Mouse (Mus musculus) adipocyte (in vitro differentiated cells): ENCODE measurements around the gene Slc38a1.
"Not testable (repeated sequence)": the region's sequence is repeated elsewhere in the genome, so short reads cannot be mapped to it uniquely, and the experiment has no call there.

Experiments used
- DNase-seq: peaks from one replicate; pipeline ENCODE4 v3.0.0-alpha.2; 2016; ENCODE audit warnings: low spot score

The Slc38a1 gene

DNA sequence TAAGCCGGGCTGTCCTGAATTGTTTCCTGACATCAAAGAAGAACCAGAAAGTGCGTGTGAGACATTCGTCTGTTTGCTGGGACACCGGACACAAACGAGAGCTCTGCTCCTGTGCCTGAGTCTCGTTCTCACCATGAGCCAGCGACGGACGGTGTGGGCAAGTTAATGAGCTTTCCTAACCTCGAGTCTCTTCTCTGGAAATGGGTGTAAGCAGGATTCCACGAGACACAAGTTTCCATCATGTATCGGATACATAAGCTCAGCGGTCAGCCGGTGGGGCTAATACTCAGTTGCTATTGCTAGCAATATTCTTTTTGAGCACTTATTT lies 15.5 kb upstream of the Slc38a1 start:
- DNase-seq: no peak

DNA sequence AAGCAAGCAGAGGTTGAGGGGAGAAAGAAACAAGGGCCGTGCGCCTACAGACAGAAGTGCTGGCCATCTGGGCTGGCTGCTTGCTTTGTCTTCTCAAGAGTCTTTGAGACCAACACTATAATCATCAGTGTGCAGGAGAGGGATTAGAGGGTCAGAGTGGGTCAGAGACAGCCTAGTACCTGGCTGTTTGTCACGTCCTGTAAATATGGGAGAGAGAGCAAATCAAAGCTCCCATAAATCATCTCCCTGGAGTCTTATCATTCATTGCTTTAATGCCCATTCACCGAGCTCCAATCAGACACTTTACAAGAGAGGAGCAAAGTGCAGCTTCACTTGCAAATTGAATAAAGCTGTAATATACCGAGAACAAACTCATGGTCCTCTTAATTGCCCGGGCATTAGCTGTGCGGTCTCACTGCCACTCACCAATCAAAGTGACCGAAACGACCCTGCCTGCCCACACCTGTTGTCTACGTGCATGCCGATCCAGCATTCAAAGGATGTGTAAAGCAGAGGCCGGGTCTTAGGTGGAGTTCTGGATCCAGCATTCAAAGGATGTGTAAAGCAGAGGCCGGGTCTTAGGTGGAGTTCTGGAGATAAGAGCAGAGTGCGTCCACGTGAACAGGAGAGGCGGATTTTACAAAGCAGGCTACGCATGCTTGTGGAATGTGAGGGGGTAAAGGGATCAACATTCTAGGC lies 15.0 kb upstream of the Slc38a1 start:
- DNase-seq: no peak

DNA sequence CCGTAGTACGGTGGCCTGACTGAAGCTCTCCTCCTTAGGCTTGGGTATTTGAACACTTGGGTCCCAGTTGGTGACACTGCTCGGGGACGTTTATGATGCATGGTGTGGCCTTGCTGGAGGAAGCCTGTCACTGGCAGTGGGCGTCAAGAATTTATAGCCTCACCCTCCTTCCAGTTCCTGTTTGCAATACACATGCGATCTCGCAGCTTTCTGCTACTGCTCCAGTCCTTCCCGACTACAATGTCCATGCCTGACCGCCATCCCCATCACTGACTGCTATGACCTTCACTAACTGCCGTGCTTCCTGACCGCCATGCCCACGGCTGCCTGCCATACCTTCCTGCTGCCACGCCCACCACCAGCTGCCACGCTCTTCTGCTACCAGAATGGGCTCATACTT lies 12.8 kb upstream of the Slc38a1 start:
- DNase-seq: no peak

DNA sequence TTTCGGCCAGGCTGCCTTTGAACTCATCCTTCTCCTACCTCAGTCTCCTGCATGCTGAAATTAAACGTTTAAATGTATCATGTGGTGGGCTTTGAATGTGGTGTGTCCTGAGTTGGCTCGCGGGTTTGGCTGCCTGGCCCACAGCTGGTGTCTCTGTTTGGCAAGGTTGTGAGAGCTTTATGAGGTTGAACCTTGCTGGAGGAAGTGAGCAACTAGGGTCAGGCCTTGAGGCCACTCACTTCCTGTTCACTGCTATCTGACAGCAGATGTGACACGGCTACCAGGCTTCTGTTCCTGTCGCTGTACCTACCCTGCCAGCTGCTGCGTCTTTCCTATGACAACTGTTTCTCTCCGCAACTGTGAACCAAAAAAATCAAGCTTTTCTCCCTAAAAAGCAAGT lies 12.0 kb upstream of the Slc38a1 start:
- DNase-seq: no peak

DNA sequence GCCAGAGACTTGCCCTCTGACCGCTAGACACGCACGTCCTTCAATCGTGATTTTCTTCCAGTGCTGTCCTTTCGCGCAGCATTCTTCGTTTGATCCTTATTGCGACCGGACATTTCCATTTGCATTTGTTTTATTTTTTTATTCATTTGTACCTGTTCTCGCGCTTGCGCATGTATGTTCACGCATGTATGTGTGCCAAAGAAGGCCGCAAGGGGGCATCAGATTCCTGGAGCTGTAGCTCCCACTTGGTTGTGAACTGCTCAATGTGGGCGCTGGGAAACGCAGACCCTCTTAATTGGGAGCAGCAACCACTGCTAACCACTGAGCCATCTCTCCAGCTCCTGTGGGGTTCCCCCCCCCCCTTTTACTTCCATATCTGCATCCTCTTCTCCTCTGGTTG lies 10.3 kb upstream of the Slc38a1 start:
- no peak for DNase-seq

DNA sequence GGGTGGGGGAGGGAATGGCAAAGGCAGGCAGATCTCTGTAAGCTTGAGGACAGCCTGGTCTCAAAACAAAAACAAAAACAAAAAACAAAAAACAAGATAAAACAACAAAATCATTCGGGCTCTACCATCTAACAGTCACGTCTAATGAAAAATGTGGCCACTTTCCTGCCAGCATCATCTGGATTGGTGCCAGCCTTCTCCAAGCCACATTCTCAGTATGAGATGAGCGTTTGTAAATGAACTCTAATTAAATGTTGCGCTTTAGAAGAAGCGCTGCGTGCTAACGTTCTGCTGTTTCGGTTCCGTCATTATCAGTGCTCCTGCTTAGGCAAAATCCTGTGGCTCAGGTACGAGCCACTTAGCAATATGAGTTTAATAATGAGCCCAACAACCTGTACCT lies 9.8 kb upstream of the Slc38a1 start:
- DNase-seq: no peak

DNA sequence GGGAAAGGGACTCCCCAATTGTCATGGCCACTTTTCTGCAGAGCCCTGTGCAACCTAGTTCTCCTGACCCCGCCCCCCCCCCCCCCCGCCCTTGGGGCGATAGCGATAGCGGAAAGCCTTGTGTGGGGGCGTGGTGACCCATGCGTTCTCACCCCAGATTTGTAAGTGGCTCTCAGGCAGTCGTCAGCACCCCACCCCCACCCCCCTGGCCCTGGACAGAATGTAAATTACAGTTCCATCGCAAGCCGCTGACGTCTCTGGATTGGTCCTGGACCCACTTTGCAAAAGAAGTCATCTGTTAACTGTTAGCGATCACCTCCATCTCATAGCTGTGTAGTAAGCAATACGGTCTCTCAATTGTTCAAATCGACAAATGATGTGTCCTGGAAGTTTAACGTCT lies 4.7 kb upstream of the Slc38a1 start:
- DNase-seq: no peak

DNA sequence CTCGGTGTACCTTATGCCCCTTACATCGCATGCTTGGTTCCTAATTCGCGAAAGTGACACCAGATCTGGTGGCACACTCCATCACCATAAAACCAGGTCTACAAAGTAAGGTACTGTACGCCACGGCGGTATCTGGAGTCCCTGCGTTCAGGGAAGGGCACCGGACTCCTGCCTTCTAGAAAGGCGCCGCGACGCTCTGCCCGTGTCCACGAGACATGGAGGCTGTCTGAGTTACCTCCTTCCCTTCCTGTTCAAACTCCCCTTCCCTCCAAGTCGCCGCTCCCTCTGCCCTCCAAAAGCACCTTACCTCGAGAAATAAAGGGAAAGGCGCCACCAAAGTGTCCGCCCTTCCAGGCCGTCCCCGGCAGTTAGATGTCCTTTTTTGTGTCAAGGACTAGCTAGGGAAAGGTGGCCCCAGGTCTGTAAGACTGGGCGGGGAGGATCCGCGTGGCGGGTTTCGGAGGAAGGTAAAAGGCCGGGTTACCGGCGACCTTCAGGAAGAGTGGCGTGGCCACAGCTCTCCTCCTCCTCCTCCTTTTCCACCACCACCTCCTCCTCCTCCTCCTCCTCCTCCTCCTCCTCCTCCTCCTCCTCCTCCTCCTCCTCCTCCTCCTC lies 785 bp downstream of the Slc38a1 start:
- no peak for DNase-seq

DNA sequence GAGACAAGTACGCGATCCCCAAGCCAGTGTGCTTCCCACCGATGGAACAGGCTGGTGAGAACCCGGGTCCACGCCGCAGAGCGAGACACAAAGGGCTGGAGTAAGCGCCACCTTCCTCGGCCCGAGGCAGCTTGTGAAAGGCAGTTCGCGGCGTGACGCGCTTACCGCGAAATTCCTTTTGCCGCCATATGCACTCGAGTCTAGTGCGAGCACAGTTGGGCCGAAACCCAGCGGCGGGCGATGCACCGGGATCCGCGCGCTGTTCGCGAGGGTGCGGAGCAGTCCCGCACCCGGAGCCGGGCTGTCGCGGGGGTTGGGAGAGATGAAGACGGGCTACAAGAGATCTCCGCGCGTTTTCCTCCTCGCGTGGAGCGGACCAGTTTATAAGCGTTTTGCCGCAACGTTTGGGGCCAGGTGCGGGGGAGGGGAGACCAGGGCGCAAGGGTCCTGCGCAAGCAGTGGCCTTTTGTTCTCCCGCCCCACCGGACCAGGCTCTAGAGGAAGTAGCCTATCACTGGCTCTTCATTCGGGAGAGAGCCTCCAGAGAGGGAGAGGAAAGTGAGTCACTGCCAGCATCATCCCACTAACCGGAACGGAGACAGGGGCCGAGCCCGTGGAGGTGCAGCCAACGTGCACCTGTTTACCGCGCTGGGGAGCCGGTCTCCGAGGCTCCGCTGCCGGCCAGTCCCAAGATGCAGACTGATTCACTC lies 1.4 kb downstream of the Slc38a1 start:
- no peak for DNase-seq

DNA sequence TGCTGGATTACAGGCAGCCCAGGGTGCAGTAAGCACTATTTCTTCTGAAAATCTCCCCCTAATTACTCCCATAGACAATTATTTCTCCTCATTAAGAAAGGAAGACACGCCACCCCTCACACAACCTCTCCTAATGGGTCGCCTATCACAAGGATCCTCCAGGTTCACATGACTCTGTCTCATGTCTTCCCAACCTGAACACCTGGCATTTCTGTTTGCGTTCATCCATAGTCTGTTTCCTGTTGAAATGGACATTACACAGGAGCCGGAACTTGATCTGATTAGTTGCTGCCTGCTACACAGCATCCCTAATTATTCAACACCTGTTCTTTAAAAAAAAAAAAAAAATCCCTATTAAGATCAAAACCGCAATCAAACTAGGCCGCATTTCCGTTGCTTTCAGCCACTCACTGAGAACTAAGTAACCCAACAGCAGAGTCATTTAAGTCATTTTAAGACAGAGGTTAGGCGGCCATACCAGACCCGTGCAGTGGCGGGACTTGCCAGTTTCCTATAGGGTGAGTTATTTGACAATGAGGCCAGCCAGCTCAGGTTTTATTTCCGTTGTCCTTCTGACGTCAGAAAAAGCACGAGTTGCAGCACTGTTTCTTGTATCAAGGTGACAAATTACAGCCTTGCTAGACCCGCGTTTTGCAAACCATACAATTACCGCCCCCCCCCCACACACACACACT lies 2.3 kb downstream of the Slc38a1 start:
- no peak for DNase-seq

DNA sequence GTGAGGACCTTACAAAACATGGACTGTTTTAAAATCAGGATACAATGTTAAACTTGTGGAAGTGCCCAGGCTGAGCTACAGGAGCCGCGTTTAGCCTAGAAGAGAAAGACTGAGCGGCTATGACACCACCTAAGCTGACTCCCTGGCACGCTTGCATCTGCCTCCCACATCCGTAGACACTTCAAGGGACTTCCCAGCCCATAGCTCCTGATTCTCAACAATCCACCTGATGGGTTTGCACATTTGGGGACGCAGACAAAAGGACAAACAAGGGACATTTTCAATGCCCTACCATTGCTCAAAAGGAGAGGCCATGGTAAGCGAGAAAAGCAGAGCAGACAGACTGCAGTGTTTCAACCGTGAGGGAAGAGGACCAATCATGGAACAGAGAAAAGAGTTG lies 3.1 kb downstream of the Slc38a1 start:
- DNase-seq: no peak

DNA sequence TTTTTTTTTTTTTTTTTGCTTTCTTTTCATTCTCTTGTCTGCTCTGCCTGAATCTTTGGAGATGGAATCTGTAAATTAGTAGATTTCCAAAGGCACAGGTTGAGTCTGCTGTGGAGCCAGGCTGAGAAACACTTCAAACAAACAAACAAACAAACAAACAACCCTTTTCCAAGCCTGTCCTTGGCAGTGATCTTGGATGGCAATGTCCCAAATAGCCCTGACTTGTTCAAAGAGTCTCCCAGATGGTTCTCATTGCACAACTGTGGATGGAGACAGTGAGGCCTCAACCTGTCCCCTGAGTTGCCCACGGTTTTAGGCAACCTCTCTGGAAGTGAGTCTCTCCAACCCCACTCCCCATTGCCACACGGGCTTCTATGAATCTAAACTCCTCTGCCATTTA lies 4.1 kb downstream of the Slc38a1 start:
- DNase-seq: peak; percentile 64

DNA sequence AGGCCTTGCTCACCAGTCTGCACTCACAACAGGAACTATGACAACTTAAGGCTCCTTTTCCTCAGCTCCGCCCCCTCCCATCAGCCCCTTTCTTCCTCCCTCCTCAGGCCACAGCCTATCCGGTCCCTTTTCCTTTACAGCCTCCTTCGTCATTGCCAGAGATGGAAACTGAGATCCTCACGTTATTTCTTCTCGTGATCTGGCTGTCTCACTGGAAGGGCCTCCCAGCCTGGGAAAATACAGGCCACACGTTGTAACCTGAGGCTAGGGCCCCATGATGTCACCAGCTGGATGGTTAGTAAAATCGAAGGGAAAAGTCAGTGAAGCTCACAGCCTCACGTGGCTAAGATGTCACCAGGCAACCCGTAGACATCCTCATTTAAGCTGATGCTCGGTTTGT lies 4.5 kb downstream of the Slc38a1 start:
- DNase-seq: peak; percentile 22

DNA sequence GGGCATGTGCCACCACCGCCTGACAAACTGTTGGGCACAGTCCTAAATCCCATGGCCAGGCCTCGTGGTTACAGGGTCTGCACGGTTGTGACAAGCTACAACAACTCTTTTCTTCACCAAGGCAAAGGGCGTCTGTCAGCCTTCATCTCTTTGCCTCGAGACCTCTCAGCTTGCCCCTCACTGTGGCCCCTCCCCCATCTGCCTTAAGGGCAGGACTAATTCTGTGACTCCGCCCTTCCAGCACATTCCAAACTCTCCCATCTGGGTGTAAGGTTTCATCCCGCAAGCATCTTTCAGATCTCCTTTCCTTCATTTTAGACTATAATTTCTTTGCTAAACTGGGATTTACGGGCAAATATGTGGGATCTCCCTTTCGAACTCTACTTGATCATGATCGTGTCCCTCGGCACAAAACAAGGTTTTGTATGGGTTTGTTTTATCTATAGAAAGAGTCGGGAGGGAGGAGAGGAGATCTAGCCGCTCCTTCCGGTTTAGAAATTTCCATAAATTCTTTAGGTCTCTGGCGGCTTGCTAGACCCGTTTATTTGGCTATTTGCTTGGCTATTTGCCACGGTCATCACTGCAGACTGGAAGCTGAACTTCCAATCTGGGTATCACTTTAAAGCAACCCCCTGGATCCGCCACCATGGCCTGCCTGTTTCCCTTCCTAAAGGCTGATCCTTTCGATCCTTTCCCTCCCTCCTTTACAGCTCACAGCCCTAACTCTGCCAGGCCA lies 7.9 kb downstream of the Slc38a1 start:
- DNase-seq: no peak

DNA sequence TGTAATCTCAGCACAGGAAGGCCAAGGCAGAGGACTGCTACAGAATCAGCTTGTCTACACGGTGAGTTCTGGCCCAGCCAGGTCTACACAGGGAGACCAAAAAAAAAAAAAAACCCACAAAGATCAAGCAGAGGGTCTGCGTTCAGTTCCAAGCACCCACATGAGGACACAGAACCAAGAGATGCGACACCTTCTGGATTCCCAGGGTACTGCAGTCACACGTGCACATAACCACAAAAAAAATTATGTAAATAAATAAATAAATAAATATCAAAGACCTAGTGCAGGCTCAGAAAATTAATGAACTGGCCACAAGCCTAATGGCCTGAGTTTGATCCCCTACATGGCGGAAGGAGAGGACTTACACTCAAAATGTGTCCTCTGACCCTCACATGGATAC lies 10.5 kb downstream of the Slc38a1 start:
- no peak for DNase-seq

DNA sequence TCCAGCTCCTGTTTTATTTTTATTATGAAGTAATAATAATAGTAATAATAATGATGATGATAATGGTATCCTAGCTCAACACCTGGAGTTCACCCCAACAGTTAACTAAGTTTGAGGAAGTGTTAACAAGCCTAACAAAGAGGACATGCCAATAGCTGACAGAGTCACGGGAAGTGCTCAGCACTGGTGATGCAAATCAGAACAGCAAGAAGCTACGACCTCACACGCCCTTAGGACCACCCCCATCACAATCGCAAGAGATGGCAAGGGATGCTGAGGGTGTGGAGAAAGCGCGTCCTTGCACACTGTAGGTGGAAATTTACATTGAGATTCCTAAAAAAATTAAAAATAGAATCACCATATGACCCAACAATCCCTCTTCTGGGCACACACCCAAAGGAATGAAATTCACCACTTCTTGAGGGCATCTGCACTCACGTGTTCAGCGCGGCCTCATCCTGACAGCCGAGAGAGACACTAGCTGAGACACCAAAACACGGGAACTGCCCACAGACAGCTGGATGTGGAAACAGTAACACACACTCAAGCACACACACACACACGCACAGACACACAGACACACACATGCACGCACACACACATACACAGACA lies 11.5 kb downstream of the Slc38a1 start:
- DNase-seq: peak; percentile 26

DNA sequence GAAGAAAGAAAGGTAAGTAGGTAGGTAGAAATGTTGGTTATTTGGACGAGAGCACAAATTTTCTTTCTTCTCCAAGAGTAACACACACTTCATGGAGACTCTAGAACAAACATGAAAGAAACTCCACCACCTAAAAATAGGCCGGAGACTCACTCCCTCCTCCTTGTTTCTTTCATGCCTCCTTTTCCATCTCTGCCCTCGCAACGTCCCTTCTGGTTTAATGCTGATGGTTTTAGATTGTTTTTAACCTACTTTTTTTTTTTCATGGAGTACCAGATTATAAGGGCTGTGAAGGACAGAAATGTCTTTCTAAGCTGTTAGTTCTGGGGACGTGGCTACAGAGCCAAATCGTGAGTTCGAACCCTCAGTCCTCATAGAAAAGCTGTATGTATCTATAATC lies 14.5 kb downstream of the Slc38a1 start:
- no peak for DNase-seq

DNA sequence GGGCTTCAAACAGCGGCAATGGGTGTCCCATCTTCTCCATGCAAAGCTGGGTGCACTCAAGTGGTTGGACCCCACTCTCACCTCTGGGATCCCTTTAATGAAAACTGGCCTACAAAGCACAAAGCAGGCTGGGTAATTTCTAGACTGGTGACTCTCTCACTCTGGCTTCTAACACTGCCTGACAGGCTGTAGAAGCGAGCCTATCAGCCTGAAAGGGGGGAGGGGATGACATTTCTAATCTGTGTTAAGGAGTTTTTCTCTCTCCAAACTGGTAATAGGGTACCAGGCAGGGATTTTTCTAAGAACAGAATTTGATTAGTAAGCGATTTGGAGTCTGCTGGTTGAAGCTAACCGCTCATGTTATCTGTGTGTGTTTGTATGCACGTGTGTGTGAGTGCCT lies 15.8 kb downstream of the Slc38a1 start:
- DNase-seq: no peak

DNA sequence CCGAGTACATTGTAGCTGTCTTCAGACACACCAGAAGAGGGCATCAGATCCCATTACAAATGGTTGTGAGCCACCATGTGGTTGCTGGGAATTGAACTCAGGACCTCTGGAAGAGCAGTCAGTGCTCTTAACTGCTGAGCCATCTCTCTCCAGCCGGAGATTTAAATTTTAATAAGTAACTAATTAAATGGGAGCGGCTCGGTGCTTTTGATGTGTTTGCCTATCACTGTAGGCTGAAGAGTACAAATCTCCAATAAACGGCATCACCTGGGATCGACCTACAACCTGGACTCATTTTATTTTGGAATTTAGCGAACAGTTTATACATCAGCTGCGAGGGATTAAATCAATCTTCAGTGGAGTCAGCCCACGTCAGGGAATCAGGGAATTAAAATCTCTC lies 17.7 kb downstream of the Slc38a1 start:
- not testable (repeated sequence) for DNase-seq

DNA sequence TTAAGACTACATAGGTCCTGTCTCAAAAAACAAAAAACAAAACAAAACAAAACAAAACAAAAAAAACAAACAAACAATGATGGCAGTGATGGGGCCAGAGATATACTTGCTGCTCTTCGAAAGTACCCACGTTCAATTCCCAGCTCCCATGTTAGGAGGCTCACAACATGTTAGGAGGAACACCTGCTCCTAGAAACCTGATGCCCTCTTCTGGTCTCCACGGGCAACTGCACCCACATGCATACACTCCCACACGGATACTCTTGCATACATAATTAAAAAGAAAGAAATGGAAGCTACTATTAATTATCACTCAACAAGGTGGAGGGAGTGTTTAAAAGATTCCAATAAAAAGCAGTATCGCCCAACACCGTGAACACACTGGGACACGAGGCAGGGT lies 20.3 kb downstream of the Slc38a1 start:
- no peak for DNase-seq

DNA sequence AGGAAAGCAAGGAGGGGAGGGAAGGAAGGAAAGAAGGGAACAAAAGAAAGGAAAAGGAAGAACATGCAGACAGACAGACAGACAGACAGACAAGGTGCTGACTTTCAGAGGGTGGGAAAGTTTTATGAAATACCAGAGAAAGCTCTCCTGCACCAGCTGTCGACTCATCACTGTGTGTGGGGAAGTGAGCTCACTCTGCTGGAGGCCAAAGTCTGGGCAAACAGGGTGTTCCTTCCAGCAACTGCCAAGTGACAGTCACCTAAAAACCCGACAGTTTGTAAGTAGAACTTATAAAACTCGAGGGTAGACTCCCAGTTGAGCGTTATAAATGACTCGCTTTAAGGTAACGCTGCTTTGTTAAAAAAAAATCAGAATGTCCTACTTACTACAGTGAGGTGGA lies 21.0 kb downstream of the Slc38a1 start:
- DNase-seq: peak; percentile 30

DNA sequence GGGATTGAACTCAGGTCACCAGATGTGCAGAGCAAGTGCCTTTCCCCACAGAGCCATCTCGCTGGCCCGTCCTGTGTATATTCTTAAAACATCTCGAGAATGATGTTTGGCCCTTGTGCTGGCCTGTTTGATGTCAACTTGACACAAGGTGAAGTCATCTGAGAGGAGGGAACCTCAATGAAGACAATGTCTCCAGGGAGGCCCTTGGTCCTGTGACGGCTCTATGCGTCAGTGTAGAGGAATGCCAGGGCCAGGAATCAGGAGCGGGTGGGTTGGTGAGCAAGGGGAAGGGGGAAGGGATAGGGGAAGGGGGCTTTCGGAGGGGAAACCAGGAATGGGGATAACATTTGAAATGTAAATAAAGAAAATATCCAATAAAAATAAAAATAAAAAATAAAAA lies 25.2 kb downstream of the Slc38a1 start:
- no peak for DNase-seq
